11 mouse cellular contexts compared by ENCODE assay signal in genomic region chr17:60804715-60805449, GRCm38 (mm10).
"Had no signal": no experiment of that assay in that cellular context is flagged by ENCODE, and none has a peak within 500 bp of the region (broad histone marks: within the 10 kb centered on the region; RNA-seq: fewer than 3 reads in every experiment).

No protein-coding gene starts in this region.

- H3K4me2 ChIP-seq: limb, embryonic 15.5 days; liver, embryonic 12.5 days; lung, embryonic 14.5 days; neural tube, embryonic 13.5 days had no signal

- H3K4me3 ChIP-seq: limb, embryonic 15.5 days; liver, embryonic 12.5 days; midbrain, embryonic 10.5 days; neural tube, embryonic 13.5 days had no signal

- H3K36me3 ChIP-seq: limb, embryonic 15.5 days; liver, embryonic 12.5 days; midbrain, embryonic 10.5 days; neural tube, embryonic 13.5 days had no signal

- H3K4me1 ChIP-seq: limb, embryonic 15.5 days; liver, embryonic 12.5 days; midbrain, embryonic 10.5 days; neural tube, embryonic 13.5 days had no signal

- H3K9me3 ChIP-seq: limb, embryonic 15.5 days; liver, embryonic 12.5 days; midbrain, embryonic 10.5 days; neural tube, embryonic 13.5 days had no signal

- ATAC-seq: liver, embryonic 12.5 days; midbrain, embryonic 16.5 days had no signal

- H3K27me3 ChIP-seq: limb, embryonic 15.5 days; liver, embryonic 12.5 days; neural tube, embryonic 13.5 days had no signal

- DNase-seq: kidney, postnatal 10 days; lung, embryonic 14.5 days; lung, postnatal 10 days; lung, postnatal 4 days; right cerebral cortex, adult 18-20 months; right cerebral cortex, postnatal 25 days had no signal

- H3K27ac ChIP-seq: limb, embryonic 15.5 days; liver, embryonic 12.5 days; midbrain, embryonic 10.5 days; neural tube, embryonic 13.5 days had no signal

- H3K9ac ChIP-seq: limb, embryonic 15.5 days; liver, embryonic 12.5 days; lung, embryonic 14.5 days; neural tube, embryonic 13.5 days had no signal
